Mouse (Mus musculus): ENCODE data around the gene Mga.

Gene Mga

GRCm38 (mm10) chr2:119987441-119987840, 90.4 kb downstream of the Mga start:
- no peak for DNase-seq (ENCODE audit: low spot score)

GRCm38 (mm10) chr2:119988952-119989351, 91.9 kb downstream of the Mga start:
- no peak for DNase-seq (ENCODE audit: low spot score)

- no peak for DNase-seq (ENCODE audit: low spot score)
Observed at GRCm38 (mm10) chr2:119990881-119991280, 93.9 kb downstream of the Mga start.

GRCm38 (mm10) chr2:119992349-119992748, 95.3 kb downstream of the Mga start:
- no peak for DNase-seq (ENCODE audit: low spot score)

GRCm38 (mm10) chr2:119993515-119993914, 96.5 kb downstream of the Mga start:
- DNase-seq (ENCODE audit: low spot score), result no peak

GRCm38 (mm10) chr2:119994839-119995238, 97.8 kb downstream of the Mga start:
- DNase-seq (ENCODE audit: low spot score), result no peak

- DNase-seq (ENCODE audit: low spot score), result no peak
Observed at GRCm38 (mm10) chr2:119995391-119996281, 98.6 kb downstream of the Mga start.

GRCm38 (mm10) chr2:119997354-119997753, 100.3 kb downstream of the Mga start:
- no peak for DNase-seq (ENCODE audit: low spot score)

GRCm38 (mm10) chr2:119999731-120000130, 102.7 kb downstream of the Mga start:
- no peak for DNase-seq (ENCODE audit: low spot score)

GRCm38 (mm10) chr2:120000882-120001584, 104.0 kb downstream of the Mga start:
- DNase-seq (ENCODE audit: low spot score), result no peak

GRCm38 (mm10) chr2:120001956-120002355, 104.9 kb downstream of the Mga start:
- no peak for DNase-seq (ENCODE audit: low spot score)

GRCm38 (mm10) chr2:120003970-120004369, 106.9 kb downstream of the Mga start:
- no peak for DNase-seq (ENCODE audit: low spot score)

- DNase-seq (ENCODE audit: low spot score), result no peak
Observed at GRCm38 (mm10) chr2:120006696-120007095, 109.7 kb downstream of the Mga start.

GRCm38 (mm10) chr2:120007680-120008210, 110.7 kb downstream of the Mga start:
- no peak for DNase-seq (ENCODE audit: low spot score)

GRCm38 (mm10) chr2:120008672-120009071, 111.6 kb downstream of the Mga start:
- DNase-seq (ENCODE audit: low spot score), result no peak

GRCm38 (mm10) chr2:120011462-120012200, 114.6 kb downstream of the Mga start:
- DNase-seq (ENCODE audit: low spot score), result peak; percentile 45

- DNase-seq (ENCODE audit: low spot score), result no peak
Observed at GRCm38 (mm10) chr2:120012924-120013323, 115.9 kb downstream of the Mga start.

- DNase-seq (ENCODE audit: low spot score), result no peak
Observed at GRCm38 (mm10) chr2:120013831-120014486, 116.9 kb downstream of the Mga start.

- peak; percentile 28 for DNase-seq (ENCODE audit: low spot score)
Observed at GRCm38 (mm10) chr2:120015882-120016281, 118.9 kb downstream of the Mga start.

GRCm38 (mm10) chr2:120017599-120017998, 120.6 kb downstream of the Mga start:
- no peak for DNase-seq (ENCODE audit: low spot score)

All from c-Kit-positive CD71-positive TER-119-positive erythroid progenitor cells, embryonic 14.5 days (primary cell).